Mouse (Mus musculus) embryonic facial prominence, embryonic 13.5 days (tissue): Measurements from ENCODE around the gene Cntnap2. TPM values are rescaled to one million over a fixed set of nuclear protein-coding genes. Genes with fewer than 3 reads are reported as not detected.

Source experiments
- ATAC-seq: fragments of 200-750 bp; cut with Nextera tagmentation; 2 replicates; pipeline ENCODE4 v1.8.0; 2017; ENCODE audit warnings: low read depth; ENCODE audit not compliant: insufficient number of reproducible peaks, insufficient read depth, low FRiP score, low TSS enrichment
- H3K27ac ChIP-seq: fragments of 300-500 bp; sonication (generic); 2 replicates; pipeline ENCODE4 v1.5.1; 2015; ENCODE audit warnings: moderate library complexity, mild to moderate bottlenecking, inconsistent platforms
- H3K27me3 ChIP-seq: fragments of 300-500 bp; sonication (generic); 2 replicates; pipeline ENCODE4 v1.6.1; 2015; ENCODE audit warnings: mild to moderate bottlenecking, inconsistent platforms
- H3K36me3 ChIP-seq: fragments of 300-500 bp; sonication (generic); 2 replicates; pipeline ENCODE4 v1.6.1; 2015; ENCODE audit warnings: mild to moderate bottlenecking, inconsistent platforms
- H3K4me1 ChIP-seq: fragments of 300-500 bp; sonication (generic); 2 replicates; pipeline ENCODE4 v1.6.1; 2015; ENCODE audit warnings: inconsistent platforms
- H3K4me2 ChIP-seq: fragments of 300-500 bp; sonication (generic); 2 replicates; pipeline ENCODE4 v1.6.1; 2015; ENCODE audit warnings: moderate library complexity, mild to moderate bottlenecking, inconsistent platforms
- H3K4me3 ChIP-seq: fragments of 300-500 bp; sonication (generic); 2 replicates; pipeline ENCODE4 v1.5.1; 2015; ENCODE audit warnings: mild to moderate bottlenecking, inconsistent platforms
- H3K9ac ChIP-seq: fragments of 300-500 bp; sonication (generic); 2 replicates; pipeline ENCODE4 v1.6.1; 2015; ENCODE audit warnings: mild to moderate bottlenecking, inconsistent platforms
- H3K9me3 ChIP-seq: fragments of 300-500 bp; sonication (generic); 2 replicates; pipeline ENCODE4 v1.6.1; 2016; ENCODE audit warnings: inconsistent platforms
- WGBS: fragments of 180-500 bp; shearing (Covaris S2); methylation state at CpG from one replicate; pipeline ENCODE4 v1.1.7; 2015; ENCODE audit warnings: mixed read lengths; 5-methylcytosine and 5-hydroxymethylcytosine counted together
- polyA plus RNA-seq: library from polyadenylated mRNA; unstranded; fragments of >200 nt; fragmentation: Nextera tagmentation; extraction: Ambion mirVana; gene quantifications from 2 replicates; pipeline ENCODE4 v1.2.1, GENCODE M21; 2015

Cntnap2 gene
- polyA plus RNA-seq, 1 experiment from 2014 or later, result 3.1 TPM

- 71% methylated on average over 2 of the region's 2 CpGs for WGBS
- H3K27ac ChIP-seq, result no peak overlapping the region
- H3K4me1 ChIP-seq, result no peaks in the 10 kb centered on the region
- no peaks in the 10 kb centered on the region for H3K9me3 ChIP-seq
- no peaks in the 10 kb centered on the region for H3K27me3 ChIP-seq
- H3K9ac ChIP-seq, result no peak overlapping the region
- no peak overlapping the region for H3K4me3 ChIP-seq
- no peaks in the 10 kb centered on the region for H3K36me3 ChIP-seq
- no peak overlapping the region for H3K4me2 ChIP-seq
- ATAC-seq, result no peak
Observed at GRCm38 (mm10) chr6:46080236-46080635, 1021.1 kb downstream of the Cntnap2 start.

GRCm38 (mm10) chr6:46081432-46081831 lies 1022.3 kb downstream of the Cntnap2 start:
- Histone ChIP-seq H3K9ac (no peak overlapping the region), H3K36me3 (no peaks in the 10 kb centered on the region), H3K4me3 (no peak overlapping the region), H3K27me3 (no peaks in the 10 kb centered on the region), H3K27ac (no peak overlapping the region), H3K4me2 (no peak overlapping the region), H3K9me3 (no peaks in the 10 kb centered on the region), H3K4me1 (no peaks in the 10 kb centered on the region)
- ATAC-seq, result no peak

GRCm38 (mm10) chr6:46143189-46143841 lies 1084.2 kb downstream of the Cntnap2 start:
- Histone ChIP-seq H3K27ac (no peak overlapping the region), H3K27me3 (no peaks in the 10 kb centered on the region), H3K36me3 (no peaks in the 10 kb centered on the region), H3K4me2 (no peak overlapping the region), H3K4me1 (peaks cover 8% of the 10 kb centered on the region), H3K9ac (no peak overlapping the region), H3K4me3 (no peak overlapping the region), H3K9me3 (no peaks in the 10 kb centered on the region)
- 89% methylated on average over 1 of the region's 1 CpGs for WGBS
- ATAC-seq, result no peak

GRCm38 (mm10) chr6:46166837-46167236 lies 1107.7 kb downstream of the Cntnap2 start:
- WGBS, result 73% methylated on average over 1 of the region's 1 CpGs
- ATAC-seq, result no peak
- no peaks in the 10 kb centered on the region for H3K4me1 ChIP-seq

GRCm38 (mm10) chr6:46197298-46197697 lies 1138.1 kb downstream of the Cntnap2 start:
- Histone ChIP-seq H3K36me3 (no peaks in the 10 kb centered on the region), H3K27ac (no peak overlapping the region), H3K4me3 (no peak overlapping the region), H3K9me3 (no peaks in the 10 kb centered on the region), H3K4me1 (no peaks in the 10 kb centered on the region), H3K27me3 (no peaks in the 10 kb centered on the region), H3K4me2 (no peak overlapping the region), H3K9ac (no peak overlapping the region)
- 83% methylated on average over 2 of the region's 2 CpGs for WGBS
- ATAC-seq, result no peak

More at GRCm38 (mm10) chr6:46166837-46167236, 1107.7 kb downstream of the Cntnap2 start:
- H3K9me3 ChIP-seq, result no peaks in the 10 kb centered on the region
- no peak overlapping the region for H3K9ac ChIP-seq
- no peak overlapping the region for H3K27ac ChIP-seq
- H3K36me3 ChIP-seq, result no peaks in the 10 kb centered on the region
- H3K4me2 ChIP-seq, result no peak overlapping the region
- no peak overlapping the region for H3K4me3 ChIP-seq
- H3K27me3 ChIP-seq, result no peaks in the 10 kb centered on the region

GRCm38 (mm10) chr6:46201828-46202227 lies 1142.7 kb downstream of the Cntnap2 start:
- H3K9ac ChIP-seq, result no peak overlapping the region
- H3K36me3 ChIP-seq, result no peaks in the 10 kb centered on the region
- H3K27ac ChIP-seq, result no peak overlapping the region
- WGBS, result 79% methylated on average over 4 of the region's 4 CpGs
- H3K4me2 ChIP-seq, result no peak overlapping the region
- H3K9me3 ChIP-seq, result no peaks in the 10 kb centered on the region
- H3K4me3 ChIP-seq, result no peak overlapping the region
- H3K27me3 ChIP-seq, result no peaks in the 10 kb centered on the region
- no peaks in the 10 kb centered on the region for H3K4me1 ChIP-seq
- no peak for ATAC-seq

- ATAC-seq, result no peak
- Histone ChIP-seq H3K27ac (no peak overlapping the region), H3K27me3 (no peaks in the 10 kb centered on the region), H3K4me2 (no peak overlapping the region), H3K36me3 (no peaks in the 10 kb centered on the region), H3K4me3 (no peak overlapping the region), H3K4me1 (no peaks in the 10 kb centered on the region), H3K9ac (no peak overlapping the region), H3K9me3 (no peaks in the 10 kb centered on the region)
- WGBS, result 74% methylated on average over 2 of the region's 2 CpGs
Observed at GRCm38 (mm10) chr6:46205531-46205930, 1146.4 kb downstream of the Cntnap2 start.

GRCm38 (mm10) chr6:46232889-46233288 lies 1173.7 kb downstream of the Cntnap2 start:
- 93% methylated on average over 1 of the region's 1 CpGs for WGBS
- Histone ChIP-seq H3K36me3 (no peaks in the 10 kb centered on the region), H3K27me3 (no peaks in the 10 kb centered on the region), H3K9me3 (no peaks in the 10 kb centered on the region), H3K4me2 (no peak overlapping the region), H3K4me1 (no peaks in the 10 kb centered on the region), H3K27ac (no peak overlapping the region), H3K9ac (no peak overlapping the region), H3K4me3 (no peak overlapping the region)
- no peak for ATAC-seq

GRCm38 (mm10) chr6:46240349-46240748 lies 1181.2 kb downstream of the Cntnap2 start:
- Histone ChIP-seq H3K4me2 (no peak overlapping the region), H3K27me3 (no peaks in the 10 kb centered on the region), H3K4me3 (no peak overlapping the region), H3K36me3 (no peaks in the 10 kb centered on the region), H3K9ac (no peak overlapping the region), H3K9me3 (no peaks in the 10 kb centered on the region), H3K27ac (no peak overlapping the region), H3K4me1 (no peaks in the 10 kb centered on the region)
- no peak for ATAC-seq
- 64% methylated on average over 2 of the region's 2 CpGs for WGBS

GRCm38 (mm10) chr6:46263171-46263570 lies 1204.0 kb downstream of the Cntnap2 start:
- no peaks in the 10 kb centered on the region for H3K9me3 ChIP-seq
- no peak overlapping the region for H3K9ac ChIP-seq
- H3K4me3 ChIP-seq, result no peak overlapping the region
- WGBS, result 23% methylated on average over 1 of the region's 1 CpGs
- H3K4me1 ChIP-seq, result no peaks in the 10 kb centered on the region
- ATAC-seq, result no peak
- H3K36me3 ChIP-seq, result no peaks in the 10 kb centered on the region
- H3K27ac ChIP-seq, result no peak overlapping the region
- no peak overlapping the region for H3K4me2 ChIP-seq
- H3K27me3 ChIP-seq, result no peaks in the 10 kb centered on the region

GRCm38 (mm10) chr6:46346946-46347345 lies 1287.8 kb downstream of the Cntnap2 start:
- Histone ChIP-seq H3K4me3 (no peak overlapping the region), H3K9me3 (no peaks in the 10 kb centered on the region), H3K4me1 (no peaks in the 10 kb centered on the region), H3K27ac (no peak overlapping the region), H3K4me2 (no peak overlapping the region), H3K9ac (no peak overlapping the region), H3K36me3 (no peaks in the 10 kb centered on the region), H3K27me3 (no peaks in the 10 kb centered on the region)
- no peak for ATAC-seq
- WGBS, result 76% methylated on average over 5 of the region's 5 CpGs

- H3K4me3 ChIP-seq, result no peak overlapping the region
- H3K9me3 ChIP-seq, result no peaks in the 10 kb centered on the region
- no peak overlapping the region for H3K27ac ChIP-seq
- no peaks in the 10 kb centered on the region for H3K27me3 ChIP-seq
- no peaks in the 10 kb centered on the region for H3K36me3 ChIP-seq
- no peak for ATAC-seq
- WGBS, result 88% methylated on average over 2 of the region's 2 CpGs
- H3K4me1 ChIP-seq, result no peaks in the 10 kb centered on the region
- H3K4me2 ChIP-seq, result no peak overlapping the region
- H3K9ac ChIP-seq, result no peak overlapping the region
Observed at GRCm38 (mm10) chr6:46361091-46361490, 1301.9 kb downstream of the Cntnap2 start.
